Mouse (Mus musculus) liver, postnatal 0 days (tissue): ENCODE results near the gene Tfrc.

Experiments
- CTCF ChIP-seq: sonication (generic); IDR thresholded peaks from 2 replicates; pipeline ENCODE4 v1.5.1; 2016; ENCODE audit warnings: antibody characterized with exemption, low read depth
- EP300 ChIP-seq: IDR thresholded peaks from 2 replicates; pipeline ENCODE4 v1.6.1; 2016; ENCODE audit warnings: antibody characterized with exemption, low read depth, mild to moderate bottlenecking

- no peak for TF ChIP-seq CTCF
- TF ChIP-seq EP300: no peak
These were observed 23.7 kb downstream of the Tfrc start for GRCm38 (mm10) chr16:32632328-32632824.
